Mouse (Mus musculus): ENCODE measurements around the gene Gm20390.
"Not testable (repeated sequence)": the region's sequence is repeated elsewhere in the genome, so short reads cannot be mapped to it uniquely, and the experiment has no call there.

Gene Gm20390

DNA sequence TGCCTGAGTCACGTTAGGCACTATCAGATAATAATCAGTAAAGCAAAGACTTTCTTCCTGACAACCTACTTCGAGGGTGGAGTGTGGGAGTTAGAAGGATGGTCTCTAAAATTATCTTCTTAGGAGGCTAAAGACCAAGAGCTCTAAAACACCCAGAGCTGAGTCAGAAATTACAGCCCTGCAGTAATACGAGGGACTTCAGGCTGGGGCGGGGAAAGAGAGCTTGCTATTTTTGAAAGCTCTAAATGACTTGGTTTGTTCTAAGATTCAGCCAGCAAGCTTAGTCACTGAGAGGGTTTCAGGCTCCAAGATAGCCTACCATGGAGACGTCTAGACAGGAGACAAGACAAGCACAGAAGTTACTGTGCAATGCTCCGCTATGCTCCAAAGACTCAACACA is 2.7 kb downstream of the Gm20390 start:
- no peak for DNase-seq (ENCODE audit: low spot score)

DNA sequence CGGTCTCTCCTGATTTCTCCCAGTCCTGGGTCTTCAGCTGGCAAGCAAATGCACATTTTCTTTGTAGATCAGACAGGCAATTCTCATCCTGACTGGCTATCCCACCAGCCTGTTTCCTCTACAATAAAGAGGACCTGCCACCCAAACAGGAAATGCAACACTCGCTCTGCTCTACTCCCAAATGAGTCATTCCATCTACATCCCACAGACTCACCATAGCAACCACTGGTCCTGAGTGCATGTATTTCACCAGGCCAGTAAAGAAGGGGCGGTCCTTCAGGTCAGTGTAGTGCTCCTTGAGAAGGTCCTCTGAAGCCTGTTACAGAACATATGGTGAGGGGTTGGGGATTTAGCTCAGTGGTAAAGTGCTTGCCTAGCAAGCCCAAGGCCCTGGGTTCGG is 5.1 kb downstream of the Gm20390 start:
- no peak for DNase-seq (ENCODE audit: low spot score)

DNA sequence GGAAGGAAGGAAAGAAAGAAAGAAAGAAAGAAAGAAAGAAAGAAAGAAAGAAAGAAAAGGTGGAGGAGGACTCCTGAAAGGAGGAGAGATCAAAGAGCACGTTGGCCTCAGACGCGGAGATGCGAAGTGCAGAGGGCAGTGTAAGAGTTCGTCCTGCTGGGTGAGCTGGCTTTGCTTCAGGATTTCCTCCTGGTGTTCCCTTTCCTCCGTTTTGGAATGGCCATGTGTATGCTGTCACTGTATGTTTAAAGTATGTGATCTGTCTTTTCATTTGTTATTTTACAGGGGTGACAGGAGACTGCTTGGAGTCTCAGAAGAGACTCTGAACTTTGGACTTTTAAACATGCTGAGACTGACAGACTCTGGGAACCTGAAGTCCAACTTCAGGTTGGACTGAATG is 6.6 kb downstream of the Gm20390 start:
- no peak for DNase-seq (ENCODE audit: low spot score)

DNA sequence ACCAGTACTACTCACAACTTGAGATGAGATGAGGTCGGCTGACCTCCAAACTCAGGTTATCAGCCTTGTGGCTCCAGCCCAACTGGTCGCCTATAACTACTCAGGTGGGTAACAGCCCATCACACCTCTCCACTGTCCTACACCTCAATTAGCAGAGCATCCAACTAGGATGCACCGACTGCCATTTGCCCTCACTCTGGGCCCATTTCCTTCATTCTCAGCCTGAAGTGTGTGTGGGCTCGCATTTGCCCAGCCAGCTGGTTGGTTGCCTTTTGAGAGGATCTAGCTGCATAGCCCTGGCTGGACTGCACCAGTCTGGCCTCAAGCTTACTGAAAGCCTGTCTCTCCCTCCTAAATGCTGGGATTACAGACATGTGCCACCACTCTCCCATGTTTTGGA is 10.3 kb downstream of the Gm20390 start:
- no peak for DNase-seq (ENCODE audit: low spot score)

DNA sequence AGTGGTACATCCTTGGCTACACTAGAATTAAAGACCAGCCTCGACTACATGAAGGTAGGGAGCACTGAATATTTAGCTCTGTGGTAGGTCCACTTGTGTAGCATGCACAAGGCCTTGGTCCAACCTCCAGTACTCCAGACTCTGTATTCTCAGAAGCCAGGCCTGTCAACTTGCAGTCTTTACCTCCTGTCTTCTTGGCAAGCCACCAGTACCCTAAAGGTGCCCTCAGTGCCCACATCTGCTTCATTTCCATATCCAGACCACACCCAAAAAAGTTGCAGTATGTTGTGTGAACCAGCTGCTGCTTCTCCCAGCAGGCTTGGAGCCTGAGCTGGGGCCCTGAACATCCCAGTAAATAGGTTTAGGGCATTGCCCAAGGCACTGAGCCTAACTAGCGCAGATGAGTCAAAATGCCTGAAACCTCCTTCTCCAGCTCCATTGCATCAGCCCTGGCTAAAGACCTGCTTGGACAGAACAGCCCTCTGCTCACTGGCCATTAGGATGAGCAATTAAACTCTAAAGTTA is 11.0 kb downstream of the Gm20390 start:
- DNase-seq (ENCODE audit: low spot score) = no peak

DNA sequence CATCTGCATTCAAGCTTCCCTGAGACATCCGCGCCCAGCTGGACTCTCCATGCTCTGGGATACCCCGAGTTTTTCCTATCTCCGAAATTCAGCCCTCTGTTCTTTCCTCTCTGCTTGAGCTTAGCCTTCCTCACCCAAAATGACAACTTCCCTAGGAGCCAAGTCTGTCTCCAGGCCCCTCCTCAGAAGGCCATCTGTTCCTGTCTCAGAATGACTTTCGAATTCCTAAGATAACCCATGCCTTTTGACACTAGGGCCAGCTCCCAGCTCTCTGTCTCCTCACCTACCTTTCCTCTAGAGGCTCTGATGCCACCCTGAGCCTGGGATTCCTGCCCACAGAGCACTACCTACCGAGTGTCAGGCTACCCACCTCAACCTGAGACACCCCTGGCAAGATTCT is 11.9 kb downstream of the Gm20390 start, which contains the start of gene Nme2:
Gene Nme2 (minus strand): TSS at position 101 of the 400 bp plus-strand sequence.
- DNase-seq (ENCODE audit: low spot score) = no peak

DNA sequence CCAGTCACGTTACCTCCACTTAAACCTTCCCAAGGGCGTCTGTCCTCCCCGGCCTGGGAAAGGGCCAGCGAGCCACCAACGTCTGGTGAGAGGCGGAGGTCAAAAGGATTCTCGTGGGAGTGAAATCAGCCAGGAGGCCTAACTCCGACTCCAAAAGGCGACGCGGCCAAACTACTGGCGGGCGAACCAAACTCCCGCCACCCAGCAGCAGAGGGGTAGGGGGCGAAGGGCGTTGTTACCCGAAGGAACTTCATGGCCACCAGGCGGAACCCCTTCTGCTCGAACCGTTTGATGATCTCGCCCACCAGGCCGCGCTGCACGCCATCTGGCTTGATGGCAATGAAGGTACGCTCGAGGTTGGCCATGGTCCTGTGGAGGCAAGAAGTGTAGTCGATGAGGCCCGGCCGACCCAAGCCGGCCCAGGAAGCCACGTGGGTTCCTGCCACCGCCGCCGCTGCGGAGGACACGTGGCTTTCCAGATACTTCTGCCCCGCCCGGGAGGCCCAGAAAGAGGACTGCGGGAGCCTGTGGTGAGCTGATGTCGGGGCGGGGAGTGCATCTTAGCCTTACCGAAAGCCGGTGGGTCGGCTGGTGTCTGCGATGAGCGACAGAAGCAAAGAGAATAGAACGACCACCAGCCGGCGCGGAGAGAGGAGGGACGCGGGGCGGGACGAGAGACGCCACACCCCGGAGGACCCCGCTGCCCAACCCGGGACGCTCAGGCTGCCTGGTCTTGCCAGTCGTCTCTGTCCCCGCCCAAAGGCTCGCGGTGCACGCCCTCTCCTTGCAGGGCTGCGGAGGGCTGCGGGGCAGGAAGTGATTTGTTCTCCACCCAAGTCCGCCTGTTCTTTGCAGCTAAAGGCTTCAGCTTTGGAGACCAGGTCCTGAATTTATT is 12.6 kb downstream of the Gm20390 start:
- DNase-seq (ENCODE audit: low spot score) = peak; percentile 97

DNA sequence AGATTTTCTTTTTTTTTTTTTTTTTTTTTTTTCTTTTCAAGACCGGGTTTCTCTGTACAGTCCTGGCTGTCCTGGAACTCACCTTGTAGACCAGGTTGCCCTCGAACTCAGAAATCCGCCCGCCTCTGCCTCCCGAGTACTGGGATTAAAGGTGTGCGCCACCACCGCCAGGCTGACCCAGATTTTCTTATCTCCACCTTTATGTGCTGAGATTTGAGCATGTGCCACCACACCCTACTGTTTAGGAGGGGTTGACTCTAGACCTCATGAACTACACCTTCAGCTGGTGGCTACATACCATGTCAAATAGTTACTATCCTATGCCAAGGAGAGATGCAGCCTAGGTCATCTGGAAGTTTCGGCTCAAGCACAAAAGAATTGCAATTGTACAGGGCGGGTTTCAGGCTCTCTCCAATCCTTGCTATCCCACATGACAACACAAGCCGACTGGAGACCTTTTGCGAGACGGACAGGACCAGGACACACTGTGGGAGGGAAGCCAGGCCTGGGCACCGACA is 13.3 kb downstream of the Gm20390 start:
- DNase-seq (ENCODE audit: low spot score) = no peak

DNA sequence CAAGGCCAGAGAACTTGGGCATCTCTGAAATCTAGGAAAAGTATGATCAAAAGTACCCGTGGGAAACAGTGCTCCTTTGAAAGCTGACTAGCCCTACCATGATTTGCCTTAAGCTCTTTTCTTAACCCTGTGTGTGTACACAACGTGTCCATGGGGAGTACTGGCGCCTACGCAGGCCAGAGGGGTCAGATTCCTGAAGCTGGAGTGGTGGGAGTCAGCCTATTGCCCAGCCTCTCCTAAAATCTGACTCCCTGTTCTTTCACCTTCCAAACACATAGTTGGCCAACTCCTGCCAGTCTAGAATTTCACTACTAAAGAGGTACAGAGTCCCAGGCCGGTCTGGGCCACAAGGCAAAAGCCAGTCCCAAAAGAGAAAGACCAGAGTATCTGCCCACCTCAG is 15.7 kb downstream of the Gm20390 start:
- DNase-seq (ENCODE audit: low spot score) = no peak

DNA sequence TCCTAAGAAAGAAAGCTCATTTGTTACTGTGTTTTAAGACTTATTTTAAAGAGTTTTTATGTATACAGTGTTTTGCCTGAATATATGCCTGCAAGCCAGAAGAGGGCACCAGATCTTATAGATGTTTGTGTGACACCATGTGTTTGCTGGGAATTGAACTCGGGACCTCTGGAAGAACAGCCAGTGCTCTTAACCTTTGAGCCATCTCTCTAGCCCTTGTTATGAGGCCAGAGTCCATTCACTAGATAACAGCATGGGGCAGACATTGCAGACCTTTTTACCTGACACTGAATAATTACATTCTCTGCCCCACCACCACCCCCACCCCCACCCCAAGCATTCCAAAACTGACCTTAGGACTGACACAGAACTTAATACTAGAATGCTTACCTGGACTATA is 18.0 kb downstream of the Gm20390 start:
- no peak for DNase-seq (ENCODE audit: low spot score)

DNA sequence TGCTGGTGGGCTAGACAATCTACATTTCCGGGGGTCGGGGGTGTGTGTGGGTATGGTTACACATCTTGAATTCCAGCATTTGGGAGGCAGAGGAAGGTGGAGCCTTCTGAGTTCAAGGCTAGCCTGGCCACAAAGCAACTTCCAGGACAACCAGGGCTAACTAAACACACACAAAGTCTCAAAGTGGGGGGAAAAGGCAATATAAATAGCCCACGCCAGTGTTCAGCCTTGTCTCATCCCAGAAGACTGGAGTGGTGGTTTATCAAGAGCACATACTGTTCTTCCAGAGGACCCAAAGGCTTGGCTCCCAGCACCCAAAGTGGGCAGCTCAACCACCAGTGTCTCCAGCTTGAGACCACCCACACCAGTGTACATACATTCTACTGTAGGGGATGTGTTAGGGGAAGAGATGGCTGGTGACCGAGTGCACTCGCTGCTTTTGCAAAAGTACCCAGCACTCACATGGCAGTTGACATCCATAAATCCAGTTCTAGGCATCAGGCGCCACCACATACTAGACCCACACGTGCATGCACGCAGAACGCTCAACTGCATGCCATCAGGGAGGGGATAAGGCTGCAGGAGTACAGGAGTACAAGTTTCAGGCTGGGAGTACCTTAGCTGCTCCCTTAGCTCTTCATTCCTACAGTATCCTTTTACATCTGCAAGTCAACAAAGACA is 19.1 kb downstream of the Gm20390 start:
- no peak for DNase-seq (ENCODE audit: low spot score)

DNA sequence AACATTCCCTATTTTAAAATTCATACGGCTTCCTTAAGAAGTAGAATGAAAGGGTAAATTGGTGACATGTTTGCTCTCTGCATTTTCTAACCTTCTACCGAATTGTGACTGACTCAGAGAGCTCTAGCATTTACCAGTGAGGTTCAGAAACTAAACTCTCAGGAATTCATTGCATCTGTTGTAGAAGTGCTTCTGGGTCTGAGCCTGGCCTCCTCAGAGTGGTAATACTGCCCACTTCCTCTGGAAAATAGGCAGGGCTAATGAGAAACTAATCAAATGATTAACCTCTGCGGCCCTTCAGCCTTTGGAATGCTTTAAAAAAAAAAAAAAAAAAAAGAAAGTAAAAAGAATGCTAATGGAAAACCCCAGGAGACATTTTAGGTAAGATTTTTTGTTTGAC is 23.1 kb downstream of the Gm20390 start:
- no peak for DNase-seq (ENCODE audit: low spot score)

DNA sequence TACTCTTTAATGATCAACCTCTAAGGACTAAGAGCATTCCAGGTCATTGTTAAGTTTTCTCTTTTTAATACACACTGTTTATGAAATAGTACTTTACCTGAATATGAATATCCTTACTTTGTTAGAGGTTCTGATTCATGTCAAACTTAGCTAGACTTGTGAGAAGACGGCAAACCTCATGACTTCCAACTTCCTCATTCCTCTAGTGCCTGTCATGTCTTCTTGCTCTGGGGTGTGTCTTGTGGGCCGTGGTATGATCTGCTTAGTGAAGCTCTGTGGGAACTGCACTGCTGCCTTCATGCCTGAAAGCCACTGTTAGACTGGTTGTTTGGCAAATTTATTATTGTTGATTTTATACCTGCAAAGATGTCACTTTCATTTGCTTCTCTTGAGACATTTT is 27.2 kb downstream of the Gm20390 start:
- DNase-seq (ENCODE audit: low spot score) = no peak

DNA sequence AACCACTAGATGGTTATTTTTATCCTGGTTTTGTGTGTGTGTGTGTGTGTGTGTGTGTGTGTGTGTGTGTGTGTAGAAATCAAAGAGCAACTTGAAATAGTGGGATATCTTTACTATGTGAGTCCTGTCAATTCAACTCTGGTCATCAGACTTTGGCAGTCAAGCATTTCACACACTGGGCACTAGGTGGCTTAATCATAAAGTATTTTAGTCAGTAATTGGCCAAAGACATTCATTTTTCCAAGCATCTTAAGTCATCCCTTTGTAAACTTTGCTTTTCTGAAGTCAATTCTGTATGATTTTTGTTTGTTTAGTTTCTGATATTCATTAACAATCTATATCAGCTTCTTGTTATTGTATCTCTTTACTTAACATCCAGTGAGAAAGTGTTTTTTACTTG is 39.0 kb downstream of the Gm20390 start:
- DNase-seq (ENCODE audit: low spot score) = no peak

DNA sequence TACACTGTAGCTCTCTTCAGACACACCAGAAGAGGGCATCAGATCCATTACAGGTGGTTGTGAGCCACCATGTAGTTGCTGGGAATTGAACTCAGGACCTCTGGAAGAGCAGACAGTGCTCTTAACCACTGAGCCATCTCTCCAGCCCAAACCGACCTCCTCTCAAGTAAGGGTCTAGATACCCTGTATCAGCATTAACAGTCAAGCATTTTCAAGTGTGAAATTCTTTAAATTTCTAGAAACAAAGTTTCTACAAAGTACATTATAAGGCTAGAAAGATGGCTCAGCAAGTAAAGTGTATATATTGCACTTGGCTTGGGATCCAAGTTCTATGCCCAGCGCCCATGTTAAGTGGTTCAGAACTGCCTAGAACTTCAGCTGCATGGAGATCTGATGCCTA is 53.1 kb downstream of the Gm20390 start:
- DNase-seq (ENCODE audit: low spot score) = not testable (repeated sequence)

DNA sequence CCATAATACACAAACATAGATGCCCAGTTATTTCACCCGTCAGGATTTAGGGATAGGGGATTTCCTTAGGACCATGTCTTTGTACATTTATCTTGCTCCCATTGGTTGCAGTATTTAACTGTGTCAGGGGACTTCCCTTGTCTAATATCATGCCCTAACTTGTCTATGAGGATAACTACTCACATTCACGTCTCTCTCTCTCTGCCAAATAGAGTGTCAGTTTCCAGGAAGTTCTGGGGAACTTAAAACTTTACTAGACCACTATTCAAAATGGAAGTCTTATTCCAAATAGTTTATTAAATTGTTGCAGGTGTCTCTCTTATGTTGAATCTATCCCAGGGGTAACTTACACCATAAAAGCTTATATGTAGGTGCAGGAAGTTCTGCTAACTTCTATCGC is 56.5 kb downstream of the Gm20390 start:
- DNase-seq (ENCODE audit: low spot score) = no peak

DNA sequence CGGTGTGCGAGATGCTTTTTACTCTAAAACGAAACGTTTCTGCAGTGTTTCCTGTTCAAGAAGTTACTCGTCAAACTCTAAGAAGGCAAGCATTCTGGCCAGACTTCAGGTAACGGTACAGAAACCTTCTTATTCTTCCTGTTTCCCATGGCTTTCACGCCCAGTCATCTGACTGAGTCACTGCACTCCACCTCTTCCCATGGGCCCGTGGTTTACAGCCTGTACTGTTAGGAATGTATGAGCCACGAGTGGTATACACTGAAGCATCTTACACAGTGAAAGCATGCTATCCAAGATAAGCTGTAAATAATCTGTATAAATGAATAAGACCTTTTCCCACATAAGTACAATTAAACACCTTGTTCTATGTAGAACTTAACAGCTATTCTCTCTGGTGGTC is 59.3 kb downstream of the Gm20390 start:
- DNase-seq (ENCODE audit: low spot score) = no peak

DNA sequence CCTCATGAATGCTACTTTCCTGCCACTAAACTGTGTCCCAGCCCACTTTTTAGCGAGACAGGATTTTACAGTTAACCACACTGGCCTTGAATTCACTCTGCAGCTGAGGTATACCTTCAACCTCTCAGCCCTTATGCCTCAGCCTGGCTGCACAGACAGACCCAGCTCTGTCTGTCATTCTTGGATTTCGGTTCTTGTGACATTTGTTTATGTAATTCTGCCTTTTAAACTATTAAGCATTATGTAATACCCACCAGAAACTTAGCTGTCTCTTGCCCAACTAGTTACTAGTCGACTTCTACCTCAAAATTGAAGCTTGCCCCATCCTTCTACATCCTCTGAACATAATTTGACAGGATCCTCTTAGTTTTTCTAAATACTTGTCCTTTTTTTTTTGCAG is 60.3 kb downstream of the Gm20390 start:
- DNase-seq (ENCODE audit: low spot score) = no peak

DNA sequence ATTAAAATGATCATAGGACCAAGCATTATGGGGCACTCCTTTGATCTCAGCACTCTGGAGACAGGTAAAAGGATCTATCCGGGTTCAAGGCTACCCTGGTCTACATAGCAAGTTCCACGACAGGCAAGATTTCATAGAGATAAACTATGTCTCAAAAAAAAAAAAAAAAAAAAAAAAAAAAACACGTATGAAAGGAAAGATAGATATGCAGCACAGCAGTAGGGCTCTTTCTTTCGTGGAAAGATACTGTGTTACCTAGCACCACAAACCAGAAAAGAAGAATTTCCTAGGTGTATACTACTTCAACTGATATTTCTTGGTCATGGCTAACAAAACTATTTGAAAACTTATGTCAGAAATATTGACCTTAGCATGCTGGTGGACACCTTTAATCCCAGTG is 61.3 kb downstream of the Gm20390 start:
- no peak for DNase-seq (ENCODE audit: low spot score)

Measured in embryo, embryonic 10.5 days (tissue).